Mouse (Mus musculus): Measurements from ENCODE around the gene Rbms3. TPM values are rescaled to one million over a fixed set of nuclear protein-coding genes. Genes with fewer than 3 reads are reported as not detected.

The Rbms3 gene
- total RNA-seq, 2 experiments from 2014 or later, result not detected

DNA sequence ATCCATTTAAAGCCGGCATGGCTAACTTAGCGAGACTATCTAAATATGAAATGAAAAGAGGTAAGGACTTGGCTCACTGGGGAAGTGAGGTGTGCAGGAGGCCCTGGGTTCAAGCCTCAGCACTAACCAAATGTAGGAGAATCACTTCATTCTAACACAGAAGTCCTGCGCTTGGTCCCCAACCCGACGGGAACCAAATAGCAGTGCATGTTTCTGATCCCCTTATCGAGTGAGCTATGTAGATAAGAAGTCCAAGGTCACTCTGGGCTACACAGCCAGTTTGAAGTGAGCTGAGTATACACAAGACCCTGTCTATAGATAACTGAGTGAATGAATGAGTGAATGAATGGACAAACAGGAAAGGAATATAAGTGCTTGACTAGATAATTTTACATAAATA is 508.1 kb downstream of the Rbms3 start:
- no peak for ATAC-seq (replicated peaks; ENCODE audit: poor library complexity)

DNA sequence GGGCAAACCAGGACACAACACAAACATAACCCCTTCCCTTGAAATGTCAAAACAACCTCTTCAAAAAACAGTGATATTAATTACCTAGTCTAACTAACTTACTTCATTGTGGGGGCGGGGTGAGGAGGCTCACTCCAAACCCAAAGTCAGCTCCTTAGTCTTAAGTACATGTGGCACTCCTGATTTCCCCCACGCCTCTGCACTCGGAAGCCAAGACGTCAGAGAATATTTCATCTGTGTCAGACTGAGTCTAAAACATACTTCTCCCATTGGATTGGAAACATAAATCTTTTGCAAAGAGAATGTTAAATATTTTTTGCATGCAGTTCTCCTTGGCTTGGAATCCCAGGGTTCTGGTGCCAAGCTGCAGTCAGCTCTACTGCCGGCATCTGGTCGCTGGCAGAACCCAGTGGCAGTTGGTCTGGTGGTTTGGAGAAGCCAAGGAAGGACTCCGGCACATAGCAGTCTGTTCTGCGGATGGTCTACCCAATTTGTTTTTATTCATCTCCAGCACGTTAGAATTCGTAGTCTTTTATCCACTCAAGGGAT is 512.5 kb downstream of the Rbms3 start:
- no peak for ATAC-seq (replicated peaks; ENCODE audit: poor library complexity)

DNA sequence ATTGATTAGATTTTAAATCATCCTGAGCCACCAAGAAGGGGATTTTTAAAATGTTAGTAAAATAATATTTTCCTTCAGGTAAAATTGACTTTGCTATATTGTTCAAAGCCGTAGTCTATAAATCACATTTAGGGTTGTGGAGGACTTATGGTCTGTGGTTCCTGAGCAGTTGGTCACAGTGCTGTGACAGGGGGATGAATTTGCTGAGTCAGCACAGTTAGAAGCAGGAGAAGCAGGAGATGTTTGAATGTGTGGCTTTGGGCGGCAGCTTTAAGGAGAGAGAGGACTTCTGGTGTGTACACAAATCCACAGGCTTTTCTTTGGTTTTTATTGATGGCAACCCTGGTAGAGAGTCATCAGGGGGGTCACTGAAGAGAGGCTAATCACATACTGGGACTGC is 514.1 kb downstream of the Rbms3 start:
- ATAC-seq (replicated peaks; ENCODE audit: poor library complexity), result no peak

DNA sequence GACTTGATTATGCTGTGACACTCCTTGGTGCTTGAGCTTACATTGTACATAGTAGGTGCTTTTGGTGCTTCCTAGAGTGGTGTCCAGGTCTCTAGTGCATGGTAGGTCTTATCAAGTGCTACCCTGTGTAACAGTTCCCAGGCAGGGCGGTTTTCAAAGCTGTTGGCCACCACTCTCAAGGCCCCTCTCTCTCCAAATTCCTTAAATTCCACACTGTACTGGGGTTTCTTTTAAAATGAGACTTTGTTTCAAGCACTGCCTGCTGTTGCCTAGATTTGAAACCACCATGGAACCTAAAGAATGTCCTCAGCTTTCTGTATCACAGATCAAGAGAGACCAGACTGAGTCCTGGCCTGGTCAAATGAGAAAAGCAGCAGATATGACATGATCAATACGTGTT is 516.1 kb downstream of the Rbms3 start:
- no peak for ATAC-seq (replicated peaks; ENCODE audit: poor library complexity)

DNA sequence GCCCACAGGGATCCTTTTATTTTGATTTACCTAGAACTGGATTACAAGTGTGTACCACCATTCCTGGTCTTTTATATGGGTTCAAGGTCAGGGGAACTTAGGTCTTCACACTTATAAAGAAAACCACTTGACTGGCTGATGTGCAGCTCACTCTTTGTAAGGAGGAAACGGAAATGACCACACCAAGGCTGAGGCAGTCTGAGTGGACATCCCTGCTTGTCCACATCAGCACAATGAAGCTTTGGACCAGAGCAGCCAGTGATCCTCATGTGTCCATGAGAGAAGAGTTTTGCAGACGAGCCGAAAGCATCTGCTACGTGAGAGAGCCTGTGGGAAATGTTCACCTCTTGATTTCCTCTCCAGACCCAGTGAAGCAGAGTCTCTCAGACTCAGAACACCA is 521.8 kb downstream of the Rbms3 start:
- ATAC-seq (replicated peaks; ENCODE audit: poor library complexity), result no peak

DNA sequence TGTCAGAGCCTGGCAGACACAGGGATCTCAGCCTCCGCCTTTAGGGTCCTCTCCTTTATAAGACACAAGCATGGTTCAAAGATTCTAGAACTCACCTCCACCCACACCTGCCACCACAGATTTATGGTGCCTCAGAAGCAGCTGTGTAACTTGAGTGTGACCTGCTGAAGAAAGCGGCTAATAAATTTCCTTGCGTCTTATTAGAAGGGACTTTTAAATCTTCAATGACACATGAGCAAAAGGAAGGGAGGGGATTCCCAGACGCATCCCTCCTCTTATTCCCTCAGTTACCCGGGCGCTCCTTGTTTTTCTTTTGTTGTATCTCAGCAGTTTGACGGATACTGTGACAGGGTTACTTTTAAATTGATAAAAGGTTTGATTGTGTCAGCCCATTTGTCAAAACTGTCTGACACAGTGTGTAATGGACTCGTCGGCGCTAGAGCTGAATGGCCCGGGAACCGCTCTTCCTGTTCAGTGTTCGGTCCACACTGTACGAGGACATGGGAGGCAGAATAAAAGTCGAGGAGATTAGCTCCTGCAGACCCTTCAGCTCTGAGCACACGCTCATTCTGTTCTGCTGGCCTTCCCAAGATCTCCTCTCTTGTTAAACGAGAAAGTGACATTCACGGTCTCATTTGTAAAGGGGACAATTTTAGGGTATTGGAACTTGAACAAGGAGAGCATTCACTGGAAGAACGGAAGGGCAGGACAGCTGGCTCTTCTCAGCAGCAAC is 527.3 kb downstream of the Rbms3 start:
- no peak for ATAC-seq (replicated peaks; ENCODE audit: poor library complexity)

DNA sequence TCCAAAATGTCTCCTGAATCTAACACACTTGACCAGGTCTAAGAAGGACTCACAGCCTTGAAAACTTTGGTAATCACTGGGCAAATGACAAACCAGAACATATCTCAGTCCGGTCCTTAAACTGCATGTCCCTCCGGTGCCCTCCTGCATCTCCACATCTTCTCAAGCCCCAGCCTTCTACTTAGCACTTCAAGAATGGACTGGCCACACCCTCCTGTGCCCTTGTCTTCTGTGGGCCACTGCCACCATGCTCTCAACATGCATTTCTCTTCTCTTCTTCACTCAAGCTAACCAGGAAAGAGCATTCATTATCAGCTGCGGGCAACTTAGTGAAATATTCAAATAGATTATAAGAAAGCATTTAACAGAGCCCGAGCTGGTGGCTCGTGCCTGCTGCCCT is 529.5 kb downstream of the Rbms3 start:
- no peak for ATAC-seq (replicated peaks; ENCODE audit: poor library complexity)

DNA sequence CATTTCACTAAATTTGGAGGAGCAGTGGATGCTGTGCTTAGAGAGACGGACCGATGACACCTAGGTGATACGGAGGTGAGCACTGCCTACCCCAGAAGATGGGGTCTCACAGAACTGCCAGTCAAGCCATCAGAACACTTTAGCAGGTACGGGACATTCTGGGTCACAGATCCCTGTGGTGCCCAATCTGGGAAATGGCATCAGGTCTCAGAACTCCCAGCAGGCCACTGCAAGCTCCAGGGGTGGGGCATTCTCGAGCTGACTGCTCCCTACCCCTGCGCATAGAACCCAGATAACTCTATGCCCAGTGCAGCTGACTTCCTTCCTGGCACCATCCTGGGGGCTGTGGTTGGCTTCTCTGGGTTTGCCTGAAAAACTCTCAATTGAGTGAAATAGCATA is 536.2 kb downstream of the Rbms3 start:
- ATAC-seq (replicated peaks; ENCODE audit: poor library complexity), result no peak

DNA sequence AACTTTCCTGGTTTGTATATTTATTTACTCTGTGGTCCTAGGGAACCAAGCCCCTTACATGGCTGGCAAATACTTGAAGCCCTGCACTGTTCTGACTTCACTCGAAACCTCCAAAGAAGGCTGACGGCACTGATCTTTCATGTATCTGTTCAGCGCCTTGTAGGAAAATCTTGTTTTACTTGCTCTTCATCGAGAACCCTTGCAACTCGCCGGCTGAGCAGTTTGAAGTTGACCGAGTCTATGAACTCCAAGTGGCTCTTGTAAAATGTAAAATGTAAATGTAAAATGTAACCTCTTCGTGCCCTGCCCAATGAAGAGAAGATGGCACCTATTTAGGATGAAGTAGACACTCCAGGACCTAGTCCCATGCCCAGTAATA is 537.5 kb downstream of the Rbms3 start:
- no peak for ATAC-seq (replicated peaks; ENCODE audit: poor library complexity)

DNA sequence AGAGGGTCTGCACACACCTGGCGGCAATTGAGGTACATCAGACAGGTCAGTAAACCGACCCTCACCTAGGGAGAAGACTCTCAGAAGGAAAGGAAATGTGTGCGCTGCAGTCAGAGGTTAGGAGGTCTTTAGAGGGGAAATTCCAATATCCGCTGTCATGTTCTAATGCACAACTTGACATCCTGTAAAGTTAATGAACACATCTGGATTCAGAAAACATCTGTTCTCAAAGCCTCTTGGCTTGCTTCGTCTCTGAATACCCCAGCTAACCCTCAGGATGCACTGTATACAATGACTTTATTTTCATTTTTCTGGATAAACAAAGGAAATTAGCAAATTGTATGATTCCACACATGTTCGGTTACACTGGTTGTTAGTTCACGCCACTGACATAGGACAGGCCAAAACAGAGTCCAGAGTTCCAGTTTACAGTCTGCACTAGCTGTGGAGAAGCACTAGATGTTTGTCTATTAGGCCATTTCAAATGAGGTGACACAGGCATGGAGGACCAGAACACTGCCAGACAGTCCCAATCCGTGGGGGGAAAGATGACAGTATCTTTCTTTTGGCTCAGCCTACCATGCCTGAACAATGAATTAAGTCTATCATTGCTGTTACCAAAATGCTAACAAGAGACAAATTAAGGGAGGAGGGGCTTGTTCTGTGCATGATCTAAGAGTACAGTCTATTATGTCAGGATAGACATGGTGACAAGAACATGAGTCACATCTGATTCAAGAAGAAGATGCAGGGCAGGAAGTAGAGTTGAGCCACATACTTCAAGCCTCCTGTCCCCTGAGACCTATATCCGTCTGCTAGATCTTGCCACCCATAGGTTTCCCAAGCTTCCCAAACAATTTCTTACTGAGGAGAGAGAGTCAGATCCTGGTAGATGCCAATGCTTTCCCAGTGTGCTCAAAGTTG is 538.2 kb downstream of the Rbms3 start:
- no peak for ATAC-seq (replicated peaks; ENCODE audit: poor library complexity)

DNA sequence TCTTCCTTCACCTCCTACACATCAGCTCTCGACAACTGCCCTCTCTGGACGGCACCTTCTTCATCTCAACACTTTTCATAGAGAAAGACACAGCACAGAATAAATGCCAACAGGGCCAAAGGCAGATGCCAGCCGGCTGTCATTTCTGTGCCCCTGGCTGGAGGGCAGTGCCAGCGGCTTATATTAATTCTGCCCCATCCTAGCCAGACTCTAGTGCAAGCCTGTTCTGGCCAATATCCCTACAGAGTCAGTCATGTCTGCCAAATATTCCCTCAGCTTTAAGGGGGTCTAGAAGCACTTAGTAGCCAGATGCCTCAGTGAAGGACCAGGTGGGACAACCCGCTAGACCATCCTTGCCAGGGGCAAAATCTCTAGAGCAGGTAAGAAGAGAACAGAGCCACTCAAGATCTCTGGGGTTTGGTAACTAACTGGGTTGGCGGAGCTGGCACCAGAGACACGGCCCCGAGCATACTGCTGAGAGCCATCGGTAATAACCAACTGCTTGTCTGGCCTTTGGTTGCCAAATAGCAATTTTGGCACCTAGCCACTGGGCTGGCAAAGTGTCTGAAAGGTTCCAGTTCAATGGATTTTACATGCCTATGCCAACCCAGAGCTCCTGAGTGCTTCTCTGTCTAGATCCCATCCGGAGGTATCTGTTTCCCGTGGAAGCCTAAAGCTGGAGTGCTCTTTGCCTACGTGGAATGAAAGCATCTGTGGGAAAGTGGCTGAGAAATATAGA is 540.1 kb downstream of the Rbms3 start:
- ATAC-seq (replicated peaks; ENCODE audit: poor library complexity), result no peak

DNA sequence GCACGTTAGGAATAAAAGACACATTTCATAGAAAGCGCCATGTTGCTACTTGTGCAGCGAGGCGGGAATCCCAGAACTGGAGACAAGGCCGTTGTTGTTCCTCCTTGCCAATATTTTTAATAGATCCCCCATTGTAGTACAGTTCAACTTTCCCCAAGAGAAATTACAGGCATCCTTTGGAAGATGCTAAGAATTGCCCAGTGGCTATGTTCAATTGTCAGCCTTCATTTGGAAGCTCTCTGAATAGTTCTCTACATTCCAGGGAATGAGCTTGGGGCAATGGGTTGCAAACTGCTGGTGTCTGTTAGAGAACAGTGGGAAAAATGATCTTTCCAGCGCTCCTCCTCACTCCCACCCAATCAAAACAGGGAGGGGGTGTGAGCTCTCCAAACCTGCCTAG is 541.4 kb downstream of the Rbms3 start:
- ATAC-seq (replicated peaks; ENCODE audit: poor library complexity), result no peak

DNA sequence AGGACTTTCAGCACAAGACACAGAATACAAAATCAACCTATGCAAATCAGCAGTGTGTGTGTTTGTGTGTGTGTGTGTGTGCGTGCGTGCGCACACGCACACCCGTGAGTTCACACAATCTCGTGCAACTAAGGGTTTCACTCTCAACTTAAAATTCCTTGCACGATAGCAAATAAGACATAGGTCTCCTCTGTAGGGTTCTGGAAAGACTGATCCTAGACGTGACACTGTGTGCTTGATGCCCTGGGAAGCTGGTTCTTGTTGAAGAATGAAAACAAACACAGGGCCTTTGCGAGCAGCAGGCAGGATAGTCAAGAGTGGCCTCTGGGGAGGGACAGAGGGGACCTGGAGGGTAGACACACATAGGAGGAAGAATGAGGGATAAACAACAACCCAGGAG is 544.0 kb downstream of the Rbms3 start:
- ATAC-seq (replicated peaks; ENCODE audit: poor library complexity), result no peak

DNA sequence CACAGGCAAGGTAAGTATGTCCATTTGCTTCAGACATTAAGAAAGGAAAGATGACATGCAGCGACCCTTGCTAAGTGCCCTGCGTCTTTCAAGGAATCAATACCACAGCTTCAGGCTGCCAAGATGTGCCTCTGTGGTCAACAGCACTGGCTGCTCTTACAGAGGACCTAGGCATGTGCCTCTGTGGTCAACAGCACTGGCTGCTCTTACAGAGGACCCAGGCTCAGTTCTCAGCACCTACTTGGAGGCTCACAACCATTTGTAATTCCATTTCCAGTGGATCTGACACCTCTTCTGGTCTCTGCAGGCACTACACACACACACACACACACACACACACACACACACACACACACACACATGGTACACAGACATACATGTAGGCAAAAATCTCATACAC is 545.2 kb downstream of the Rbms3 start:
- no peak for ATAC-seq (replicated peaks; ENCODE audit: poor library complexity)

DNA sequence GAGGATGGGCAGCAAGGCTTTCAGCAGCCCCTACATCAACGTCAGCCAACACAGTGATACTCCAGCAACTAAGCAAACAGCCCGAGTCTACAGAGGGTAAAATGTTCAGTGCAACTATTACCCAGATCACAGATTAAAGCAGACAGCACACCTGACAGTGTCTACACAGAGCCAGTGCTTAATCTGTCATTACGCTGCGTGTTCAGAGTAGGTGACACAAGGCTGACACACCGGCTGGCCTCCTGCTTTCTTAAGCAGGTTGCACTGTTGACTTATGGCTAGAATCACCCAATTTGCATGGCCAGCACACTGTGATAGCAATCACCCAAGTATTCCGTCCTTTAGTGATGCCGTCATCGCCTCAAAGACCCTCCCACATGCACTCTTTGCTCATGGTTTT is 550.2 kb downstream of the Rbms3 start:
- no peak for ATAC-seq (replicated peaks; ENCODE audit: poor library complexity)

DNA sequence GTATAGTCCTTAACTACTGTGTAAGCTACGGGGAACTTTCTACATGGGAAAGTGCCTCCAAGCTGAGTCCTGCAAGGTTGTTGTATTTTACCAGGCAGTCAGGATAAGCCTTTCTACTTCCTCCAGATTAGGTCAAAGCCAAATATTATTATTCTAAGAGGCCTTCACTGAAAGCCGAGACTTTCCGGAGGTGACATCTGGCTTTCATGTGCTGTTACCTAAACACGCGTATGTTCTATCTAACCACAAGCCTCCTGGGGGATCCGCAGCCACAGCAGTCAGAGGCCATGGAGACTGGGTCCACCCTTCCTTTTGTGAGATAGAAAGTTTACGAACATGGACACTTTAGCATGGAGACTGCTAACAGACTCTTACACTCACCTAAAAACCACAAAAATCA is 552.2 kb downstream of the Rbms3 start:
- ATAC-seq (replicated peaks; ENCODE audit: poor library complexity), result no peak

DNA sequence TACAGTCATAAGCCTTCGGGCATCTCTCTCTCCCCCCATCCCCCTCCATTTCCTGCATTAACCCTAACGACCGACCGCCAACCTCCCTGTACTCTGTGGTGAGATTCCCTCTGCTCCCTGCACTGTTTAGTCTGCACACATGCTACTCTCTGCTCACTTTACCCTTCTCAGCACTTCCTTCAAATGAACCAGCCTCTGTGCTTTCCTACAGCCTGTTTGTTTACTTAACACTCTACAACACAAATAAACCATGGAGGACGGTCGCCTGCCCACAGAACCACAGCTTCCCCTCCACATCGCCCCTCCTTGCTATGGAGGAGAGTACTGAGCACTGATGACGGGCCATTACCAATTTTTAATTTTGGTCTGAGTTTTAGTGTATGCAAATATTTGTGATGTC is 552.9 kb downstream of the Rbms3 start:
- peak; percentile 37 for ATAC-seq (replicated peaks; ENCODE audit: poor library complexity)

DNA sequence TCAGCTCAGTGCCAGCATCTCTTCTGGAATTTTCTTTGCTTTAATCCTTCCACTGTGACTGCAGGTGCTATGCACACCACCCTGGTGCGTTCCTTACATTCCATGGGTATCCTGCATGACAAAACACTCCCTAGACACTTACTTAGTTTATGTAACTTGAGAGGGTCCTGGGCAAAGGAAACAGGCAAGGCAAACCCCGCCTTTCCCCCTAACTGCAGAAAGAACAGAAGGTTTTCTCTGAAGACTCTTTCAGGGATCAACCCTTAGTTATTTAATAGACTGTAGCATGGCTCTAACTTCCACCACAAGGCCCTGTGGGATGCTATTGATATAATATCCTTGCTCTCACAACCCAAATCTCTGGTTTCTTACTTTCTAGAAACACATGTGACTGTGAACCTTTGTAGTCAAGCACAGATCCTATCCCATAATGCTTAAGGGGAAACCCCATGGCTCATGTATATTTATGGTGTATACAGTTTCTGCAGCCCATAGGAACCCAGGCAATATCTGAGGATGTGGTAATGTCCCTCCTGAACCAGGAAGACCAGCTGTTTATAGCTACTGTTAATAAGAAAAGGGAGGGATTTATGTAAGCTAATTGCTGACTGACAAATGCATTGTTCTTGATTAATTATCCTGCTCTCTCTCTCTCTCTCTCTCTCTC is 557.1 kb downstream of the Rbms3 start:
- no peak for ATAC-seq (replicated peaks; ENCODE audit: poor library complexity)

DNA sequence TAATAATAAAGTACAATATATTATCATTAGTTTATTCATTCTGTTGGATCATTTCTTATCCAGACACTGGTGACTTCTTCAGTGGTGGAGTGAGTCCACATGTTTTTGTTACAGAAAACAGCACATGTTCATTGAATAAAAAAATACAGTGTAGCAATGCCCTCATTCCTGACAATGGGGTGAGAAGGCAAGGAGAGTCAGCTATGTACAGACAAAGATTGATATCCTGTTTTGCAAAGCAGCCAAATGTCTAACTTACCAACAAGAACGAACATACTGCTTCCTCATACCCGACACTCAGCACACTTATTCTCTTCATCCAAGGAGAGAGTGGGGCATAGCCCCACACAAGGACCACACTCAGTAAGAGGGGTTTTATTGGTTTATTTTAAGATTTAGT is 559.1 kb downstream of the Rbms3 start:
- ATAC-seq (replicated peaks; ENCODE audit: poor library complexity), result no peak

DNA sequence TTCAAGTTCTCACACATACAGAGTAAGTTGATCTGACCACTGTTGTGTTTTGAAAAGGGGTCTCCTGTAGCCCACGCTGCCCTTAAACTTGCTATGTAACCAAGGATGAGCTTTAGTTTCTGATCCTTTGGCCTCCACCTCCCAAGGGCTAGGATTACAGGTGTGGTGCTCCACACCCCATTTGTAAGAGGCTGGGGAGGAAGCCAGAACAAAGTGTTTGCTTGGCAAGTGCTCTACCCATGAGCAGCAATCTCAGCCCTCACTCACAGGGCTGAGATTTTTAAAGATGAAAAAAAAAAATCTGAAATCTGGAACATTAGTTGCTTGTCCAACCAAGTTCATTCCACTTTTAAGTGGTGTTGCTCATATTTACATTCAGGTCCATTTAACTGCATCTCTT is 560.5 kb downstream of the Rbms3 start:
- ATAC-seq (replicated peaks; ENCODE audit: poor library complexity), result no peak
